Mouse (Mus musculus) 3134 (cell line): ENCODE data around the gene Wdfy1.
A peak's percentile ranks its signal among the peaks of the same experiment; 100 is the strongest.

Experiments
- DNase-seq: peaks from one replicate; pipeline ENCODE4 v3.0.0-alpha.2; 2011; ENCODE audit warnings: low spot score; ENCODE audit not compliant: insufficient read length; ENCODE audit errors: extremely low read depth

The Wdfy1 gene

GRCm38 (mm10) chr1:79775927-79776458 is at the start of gene Wdfy1, which contains the start of gene Mrpl44:
Wdfy1 (minus strand) TSS chr1:79776143.
Mrpl44 (plus strand) TSS chr1:79776018.
- DNase-seq, result peak; percentile 93

GRCm38 (mm10) chr1:79823951-79824633 is 48.1 kb upstream of the Wdfy1 start:
- no peak for DNase-seq

GRCm38 (mm10) chr1:79822806-79823525 is 47.0 kb upstream of the Wdfy1 start:
- no peak for DNase-seq

- DNase-seq, result no peak
Measured at GRCm38 (mm10) chr1:79819296-79819879, 43.4 kb upstream of the Wdfy1 start.

GRCm38 (mm10) chr1:79815446-79815845 is 39.5 kb upstream of the Wdfy1 start:
- no peak for DNase-seq

- DNase-seq, result no peak
Measured at GRCm38 (mm10) chr1:79809447-79809846, 33.5 kb upstream of the Wdfy1 start.

GRCm38 (mm10) chr1:79806865-79807264 is 30.9 kb upstream of the Wdfy1 start:
- no peak for DNase-seq

GRCm38 (mm10) chr1:79803614-79804013 is 27.7 kb upstream of the Wdfy1 start:
- DNase-seq, result no peak

- DNase-seq, result no peak
Measured at GRCm38 (mm10) chr1:79802858-79803427, 27.0 kb upstream of the Wdfy1 start.

- no peak for DNase-seq
Measured at GRCm38 (mm10) chr1:79797084-79797483, 21.1 kb upstream of the Wdfy1 start.

GRCm38 (mm10) chr1:79786267-79786927 is 10.5 kb upstream of the Wdfy1 start:
- DNase-seq, result no peak

GRCm38 (mm10) chr1:79782433-79782832 is 6.5 kb upstream of the Wdfy1 start:
- DNase-seq, result no peak

- DNase-seq, result no peak
Measured at GRCm38 (mm10) chr1:79778011-79778410, 2.1 kb upstream of the Wdfy1 start.

GRCm38 (mm10) chr1:79774164-79774780 is 1.7 kb downstream of the Wdfy1 start:
- no peak for DNase-seq

- DNase-seq, result no peak
Measured at GRCm38 (mm10) chr1:79768231-79768630, 7.7 kb downstream of the Wdfy1 start.

- no peak for DNase-seq
Measured at GRCm38 (mm10) chr1:79764483-79764882, 11.5 kb downstream of the Wdfy1 start.

- DNase-seq, result no peak
Measured at GRCm38 (mm10) chr1:79764031-79764430, 11.9 kb downstream of the Wdfy1 start.

- DNase-seq, result no peak
Measured at GRCm38 (mm10) chr1:79762282-79763250, 13.4 kb downstream of the Wdfy1 start.

- DNase-seq, result no peak
Measured at GRCm38 (mm10) chr1:79761917-79762271, 14.0 kb downstream of the Wdfy1 start.
